ENCODE assay signal across 27 mouse cellular contexts in genomic region chr6:122411281-122411680, GRCm38 (mm10).
"Had no signal": no experiment of that assay in that cellular context is flagged by ENCODE, and none has a peak within 500 bp of the region (broad histone marks: within the 10 kb centered on the region; RNA-seq: fewer than 3 reads in every experiment).

No protein-coding gene starts in this region.

- H3K9me3 ChIP-seq: embryonic facial prominence, embryonic 10.5 days; embryonic facial prominence, embryonic 12.5 days; embryonic facial prominence, embryonic 13.5 days; embryonic facial prominence, embryonic 15.5 days; forebrain, embryonic 10.5 days; forebrain, embryonic 12.5 days; forebrain, embryonic 13.5 days; forebrain, embryonic 15.5 days had no signal

- H3K27me3 ChIP-seq: embryonic facial prominence, embryonic 12.5 days; embryonic facial prominence, embryonic 13.5 days; embryonic facial prominence, embryonic 15.5 days; forebrain, embryonic 12.5 days; forebrain, embryonic 13.5 days; forebrain, embryonic 15.5 days had no signal

- H3K4me3 ChIP-seq: embryonic facial prominence, embryonic 10.5 days; embryonic facial prominence, embryonic 12.5 days; embryonic facial prominence, embryonic 13.5 days; embryonic facial prominence, embryonic 15.5 days; erythroblast, embryonic 14.5 days; forebrain, embryonic 10.5 days; forebrain, embryonic 12.5 days; forebrain, embryonic 13.5 days; forebrain, embryonic 15.5 days; gastrocnemius, adult 2 months had no signal

- H3K4me1 ChIP-seq: embryonic facial prominence, embryonic 15.5 days; forebrain, embryonic 12.5 days; forebrain, embryonic 13.5 days; forebrain, embryonic 15.5 days had no signal

- H3K27ac ChIP-seq: embryonic facial prominence, embryonic 10.5 days; embryonic facial prominence, embryonic 12.5 days; embryonic facial prominence, embryonic 13.5 days; embryonic facial prominence, embryonic 15.5 days; forebrain, embryonic 10.5 days; forebrain, embryonic 12.5 days; forebrain, embryonic 13.5 days; forebrain, embryonic 15.5 days; gastrocnemius, adult 2 months had no signal

- DNase-seq: cerebellum, adult 18-20 months; cerebellum, adult 2 months; cerebellum, adult 8-10 months; cerebellum, adult 9-10 months; cerebellum, adult 9-11 months; cerebellum, postnatal 10 days; cerebellum, postnatal 14 days; cerebellum, postnatal 25 days; cerebellum, postnatal 36 days; embryo, embryonic 11 days; forebrain, postnatal 0 days; gastrocnemius, adult 2 months; gastrocnemius, postnatal 10 days; gastrocnemius, postnatal 14 days; gastrocnemius, postnatal 25 days; gastrocnemius, postnatal 36 days had no signal

- H3K4me2 ChIP-seq: embryonic facial prominence, embryonic 12.5 days; embryonic facial prominence, embryonic 13.5 days; embryonic facial prominence, embryonic 15.5 days; forebrain, embryonic 12.5 days; forebrain, embryonic 13.5 days; forebrain, embryonic 15.5 days had no signal

- H3K9ac ChIP-seq: embryonic facial prominence, embryonic 12.5 days; embryonic facial prominence, embryonic 13.5 days; embryonic facial prominence, embryonic 15.5 days; forebrain, embryonic 12.5 days; forebrain, embryonic 13.5 days; forebrain, embryonic 15.5 days; forebrain, postnatal 0 days had no signal

- ATAC-seq: forebrain, embryonic 13.5 days; forebrain, embryonic 14.5 days; forebrain, embryonic 15.5 days; forebrain, embryonic 16.5 days; forebrain, postnatal 0 days had no signal

- H3K36me3 ChIP-seq: embryonic facial prominence, embryonic 10.5 days; embryonic facial prominence, embryonic 12.5 days; embryonic facial prominence, embryonic 13.5 days; embryonic facial prominence, embryonic 15.5 days; forebrain, embryonic 10.5 days; forebrain, embryonic 12.5 days; forebrain, embryonic 15.5 days had no signal
